Mouse (Mus musculus): ENCODE measurements around the gene Cavin1. TPM values are rescaled to one million over a fixed set of nuclear protein-coding genes. Genes with fewer than 3 reads are reported as not detected.

Cavin1 gene
- polyA plus RNA-seq, 1 experiment from 2014 or later = 139 TPM

DNA sequence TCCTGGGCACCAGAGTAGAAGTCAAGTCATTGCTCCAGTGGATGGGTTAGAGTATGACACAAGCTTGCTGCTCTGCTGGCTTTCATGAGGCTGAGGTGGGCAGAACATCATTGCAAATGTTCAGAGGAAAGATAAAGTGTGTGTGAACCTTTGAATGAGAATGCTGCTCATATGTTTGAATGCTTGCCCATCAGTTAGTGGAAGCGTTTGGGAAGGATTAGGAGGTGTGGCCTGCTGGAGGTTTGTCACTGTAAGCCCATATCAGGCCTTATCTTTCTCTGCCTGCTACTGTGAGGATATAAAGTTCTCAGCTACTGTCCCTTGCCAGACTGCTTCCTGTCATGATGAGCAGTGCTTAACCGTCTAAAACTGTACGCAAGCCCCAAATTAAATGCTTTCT is 55.6 kb downstream of the Cavin1 start:
- Histone ChIP-seq H3K9me3 (0 out of 2 replicates have a peak, but pooled peaks cover 4% of the 10 kb centered on the region), H3K27me3 (ENCODE audit: insufficient read depth, poor library complexity, severe bottlenecking) (no peaks in the 10 kb centered on the region), H3K4me3 (no peak overlapping the region), H3K36me3 (peaks cover 28% of the 10 kb centered on the region; the same call in 1 of the 2 replicates), H3K27ac (no peak overlapping the region), H3K4me1 (peaks cover 14% of the 10 kb centered on the region)
- DNase-seq (ENCODE audit: low spot score) = no peak
- 85% methylated on average over 3 of the region's 3 CpGs for WGBS

DNA sequence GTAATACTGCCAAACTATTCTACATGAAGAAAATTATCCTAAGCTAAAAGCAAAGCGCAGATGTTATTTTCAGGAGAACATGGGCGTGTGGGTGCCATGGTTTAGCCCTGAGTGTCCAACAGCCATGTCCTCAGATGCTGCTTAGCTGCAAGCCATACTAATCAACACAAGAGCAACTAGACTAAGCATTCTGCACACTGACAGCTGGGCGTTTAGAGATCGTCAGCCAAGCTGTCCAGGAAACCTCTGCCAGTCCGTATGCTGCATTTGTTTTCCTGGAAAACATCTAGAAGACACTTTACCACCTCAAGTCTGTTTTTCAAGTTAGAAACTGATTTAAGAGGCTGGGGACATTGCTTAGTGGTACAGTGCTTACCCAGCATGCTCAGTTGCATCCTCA is 56.3 kb downstream of the Cavin1 start:
- 83% methylated on average over 5 of the region's 5 CpGs for whole genome bisulfite sequencing
- no peak overlapping the region for H3K27ac ChIP-seq
- DNase-seq (ENCODE audit: low spot score) = no peak
- 0 out of 2 replicates have a peak, but pooled peaks cover 4% of the 10 kb centered on the region for H3K9me3 ChIP-seq
- peaks cover 30% of the 10 kb centered on the region; the same call in 1 of the 2 replicates for H3K36me3 ChIP-seq
- H3K4me3 ChIP-seq = no peak overlapping the region
- H3K4me1 ChIP-seq = peaks cover 14% of the 10 kb centered on the region
- no peaks in the 10 kb centered on the region for H3K27me3 ChIP-seq (ENCODE audit: insufficient read depth, poor library complexity, severe bottlenecking)

DNA sequence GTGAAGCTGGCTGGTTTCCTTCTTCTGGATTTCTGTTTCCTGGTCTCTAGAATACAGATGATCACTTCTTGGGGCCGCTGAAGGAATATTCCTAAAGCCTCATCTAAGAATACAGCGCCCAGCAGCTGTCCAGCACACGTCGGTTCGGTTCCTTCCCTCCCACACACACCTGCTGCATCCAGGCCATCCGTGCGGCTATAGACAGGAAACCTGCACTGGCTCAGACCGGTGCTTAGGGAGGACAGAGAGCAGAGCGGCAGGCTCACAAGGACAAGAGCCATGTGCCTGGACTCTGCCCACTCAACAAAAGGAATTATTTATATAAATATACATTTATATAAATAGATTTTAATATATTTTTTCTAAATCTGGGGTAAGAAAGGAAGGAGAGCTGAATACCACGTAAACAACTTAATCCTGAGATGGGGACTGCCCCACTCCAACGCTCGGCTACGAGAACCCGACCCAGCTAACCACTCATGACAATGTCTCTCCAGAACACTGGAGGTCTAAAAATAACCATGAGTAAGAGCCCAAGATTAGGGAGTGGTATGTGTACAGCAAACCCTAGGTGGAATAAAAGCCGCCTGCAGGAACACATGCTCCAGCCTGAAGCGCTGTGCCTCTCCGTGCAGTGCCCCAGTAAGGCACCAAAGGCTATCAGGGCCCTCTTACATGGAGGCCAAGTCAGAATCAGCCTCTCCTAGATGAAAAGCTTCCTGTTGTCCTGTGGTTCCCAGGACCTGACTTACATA is 58.1 kb downstream of the Cavin1 start:
- DNase-seq (ENCODE audit: low spot score) = no peak
- Histone ChIP-seq H3K36me3 (peaks cover 35% of the 10 kb centered on the region), H3K4me3 (peak overlapping the region; percentile 18), H3K4me1 (peaks cover 14% of the 10 kb centered on the region), H3K9me3 (0 out of 2 replicates have a peak, but pooled peaks cover 4% of the 10 kb centered on the region), H3K27me3 (ENCODE audit: insufficient read depth, poor library complexity, severe bottlenecking) (no peaks in the 10 kb centered on the region), H3K27ac (peak overlapping the region; percentile 80)
- WGBS = 55% methylated on average over 17 of the region's 17 CpGs

DNA sequence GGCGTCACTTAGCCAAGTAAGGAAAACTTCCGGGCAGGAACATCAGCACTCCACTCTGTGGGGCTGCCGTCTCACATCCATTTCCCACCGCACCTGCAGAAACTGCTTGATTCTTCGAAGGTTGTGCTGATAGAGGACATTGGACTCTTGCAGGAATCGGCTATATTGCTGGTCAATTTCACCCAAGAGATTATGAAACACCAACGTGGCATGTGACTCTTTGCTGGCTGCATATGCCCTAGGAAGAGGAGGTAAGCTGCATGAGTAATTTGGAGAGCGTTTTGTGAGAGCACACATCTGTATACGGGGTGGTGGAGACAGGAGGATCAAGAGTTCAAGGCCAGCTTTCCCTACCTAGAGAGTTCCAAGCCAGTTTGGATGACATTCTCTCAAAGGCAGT is 62.1 kb downstream of the Cavin1 start:
- Histone ChIP-seq H3K9me3 (no peaks in the 10 kb centered on the region), H3K4me1 (peaks cover 10% of the 10 kb centered on the region), H3K27ac (no peak overlapping the region), H3K36me3 (peaks cover 46% of the 10 kb centered on the region), H3K4me3 (no peak overlapping the region), H3K27me3 (ENCODE audit: insufficient read depth, poor library complexity, severe bottlenecking) (no peaks in the 10 kb centered on the region)
- no peak for DNase-seq (ENCODE audit: low spot score)
- 89% methylated on average over 9 of the region's 9 CpGs for WGBS

DNA sequence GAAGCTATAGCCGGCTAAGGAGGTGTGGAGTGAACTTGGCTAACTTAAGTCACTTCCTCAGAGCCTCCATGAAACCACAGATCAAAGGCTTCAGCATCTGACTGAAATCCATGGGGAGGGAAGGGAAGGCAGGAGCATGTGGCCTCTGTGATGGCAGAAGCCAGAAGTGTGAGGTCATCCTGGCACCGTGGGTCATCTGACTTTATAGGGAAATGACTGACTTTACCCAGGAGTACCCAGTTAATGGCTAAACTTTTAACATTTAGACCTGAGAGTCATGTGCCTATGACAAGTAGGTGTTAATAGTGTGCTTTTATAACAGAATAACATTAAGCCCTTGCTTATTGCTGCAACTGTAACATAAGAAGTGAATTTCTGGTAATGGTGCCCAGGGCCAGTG is 62.6 kb downstream of the Cavin1 start:
- Histone ChIP-seq H3K27ac (no peak overlapping the region), H3K4me1 (peaks cover 7% of the 10 kb centered on the region), H3K36me3 (peaks cover 51% of the 10 kb centered on the region), H3K4me3 (no peak overlapping the region), H3K9me3 (no peaks in the 10 kb centered on the region), H3K27me3 (ENCODE audit: insufficient read depth, poor library complexity, severe bottlenecking) (no peaks in the 10 kb centered on the region)
- 79% methylated on average over 2 of the region's 2 CpGs for WGBS
- DNase-seq (ENCODE audit: low spot score) = no peak

DNA sequence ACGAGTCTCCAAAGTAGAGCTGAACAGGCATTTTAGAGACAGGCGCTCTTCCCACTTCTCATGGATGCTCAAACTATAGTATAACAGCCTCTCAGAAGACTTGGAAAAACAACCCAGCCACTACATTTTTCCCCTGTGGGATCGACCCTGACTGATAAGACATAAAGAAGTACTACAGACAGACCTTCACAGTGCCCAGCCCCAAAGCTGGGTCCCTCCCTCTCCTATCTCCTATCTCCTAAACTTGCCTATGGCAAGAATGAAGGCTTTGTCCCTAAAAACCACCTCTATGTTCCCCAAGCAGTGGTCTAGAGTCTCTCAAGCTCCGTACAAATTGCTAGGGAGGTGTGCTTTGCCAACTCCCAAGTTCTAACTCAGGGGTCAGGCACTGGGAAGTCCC is 63.8 kb downstream of the Cavin1 start:
- Histone ChIP-seq H3K27me3 (ENCODE audit: insufficient read depth, poor library complexity, severe bottlenecking) (no peaks in the 10 kb centered on the region), H3K9me3 (no peaks in the 10 kb centered on the region), H3K4me1 (no peaks in the 10 kb centered on the region), H3K4me3 (no peak overlapping the region), H3K27ac (0 out of 2 replicates have a peak overlapping the region, but pooled peaks have one; percentile 29), H3K36me3 (peaks cover 61% of the 10 kb centered on the region)
- DNase-seq (ENCODE audit: low spot score) = no peak
- 71% methylated on average over 4 of the region's 4 CpGs for WGBS

Other genes with a start within 250 kb of the Cavin1 start
- 13.7 and 13.9 TPM in 2 replicates for gene Rab5c, start 232.7 kb downstream of the Cavin1 start, polyA plus RNA-seq (2016; fragmentation: Nextera tagmentation; extraction: Ambion mirVana)
- not detected in 2 replicates for gene Kcnh4, start 210.9 kb downstream of the Cavin1 start, polyA plus RNA-seq (2016; fragmentation: Nextera tagmentation; extraction: Ambion mirVana)
- not detected in 2 replicates for gene Hcrt, start 208.0 kb downstream of the Cavin1 start, polyA plus RNA-seq (2016; fragmentation: Nextera tagmentation; extraction: Ambion mirVana)
- gene Ghdc, start 199.9 kb downstream of the Cavin1 start, polyA plus RNA-seq (2016; fragmentation: Nextera tagmentation; extraction: Ambion mirVana) = 4.8 and 6.3 TPM in 2 replicates
- gene Stat5b, start 120.2 kb downstream of the Cavin1 start, polyA plus RNA-seq (2016; fragmentation: Nextera tagmentation; extraction: Ambion mirVana) = 25.7 and 30.1 TPM in 2 replicates
- 6.2 and 6.6 TPM in 2 replicates for gene Stat5a, start 111.5 kb downstream of the Cavin1 start, polyA plus RNA-seq (2016; fragmentation: Nextera tagmentation; extraction: Ambion mirVana)
- 33.7 and 41.5 TPM in 2 replicates for gene Stat3, start 31.3 kb downstream of the Cavin1 start, polyA plus RNA-seq (2016; fragmentation: Nextera tagmentation; extraction: Ambion mirVana)
- gene Atp6v0a1, start 38.6 kb upstream of the Cavin1 start, polyA plus RNA-seq (2016; fragmentation: Nextera tagmentation; extraction: Ambion mirVana) = 54.4 and 66.3 TPM in 2 replicates
- 13.9 and 15.8 TPM in 2 replicates for gene Naglu, start 99.1 kb upstream of the Cavin1 start, polyA plus RNA-seq (2016; fragmentation: Nextera tagmentation; extraction: Ambion mirVana)
- gene Hsd17b1, start 107.5 kb upstream of the Cavin1 start, polyA plus RNA-seq (2016; fragmentation: Nextera tagmentation; extraction: Ambion mirVana) = 0.21 TPM in 1 of 2 replicates, not detected in the other
- gene Coasy, start 111.7 kb upstream of the Cavin1 start, polyA plus RNA-seq (2016; fragmentation: Nextera tagmentation; extraction: Ambion mirVana) = 36.5 and 37.0 TPM in 2 replicates
- 42.6 and 52.0 TPM in 2 replicates for gene Mlx, start 116.4 kb upstream of the Cavin1 start, polyA plus RNA-seq (2016; fragmentation: Nextera tagmentation; extraction: Ambion mirVana)
- 29.6 and 40.8 TPM in 2 replicates for gene Psmc3ip, start 124.5 kb upstream of the Cavin1 start, polyA plus RNA-seq (2016; fragmentation: Nextera tagmentation; extraction: Ambion mirVana)
- gene Retreg3, start 149.0 kb upstream of the Cavin1 start, polyA plus RNA-seq (2016; fragmentation: Nextera tagmentation; extraction: Ambion mirVana) = 12.6 and 13.0 TPM in 2 replicates
- 103 and 110 TPM in 2 replicates for gene Tubg1, start 149.1 kb upstream of the Cavin1 start, polyA plus RNA-seq (2016; fragmentation: Nextera tagmentation; extraction: Ambion mirVana)
- 3.0 and 4.2 TPM in 2 replicates for gene Tubg2, start 185.0 kb upstream of the Cavin1 start, polyA plus RNA-seq (2016; fragmentation: Nextera tagmentation; extraction: Ambion mirVana)
- 0.39 and 0.44 TPM in 2 replicates for gene Cntnap1, start 199.6 kb upstream of the Cavin1 start, polyA plus RNA-seq (2016; fragmentation: Nextera tagmentation; extraction: Ambion mirVana)
- 5.6 and 6.4 TPM in 2 replicates for gene Plekhh3, start 200.5 kb upstream of the Cavin1 start, polyA plus RNA-seq (2016; fragmentation: Nextera tagmentation; extraction: Ambion mirVana)
- 0.16 and 0.19 TPM in 2 replicates for gene Ccr10, start 204.6 kb upstream of the Cavin1 start, polyA plus RNA-seq (2016; fragmentation: Nextera tagmentation; extraction: Ambion mirVana)

Measured in heart, embryonic 10.5 days (tissue).